Mouse (Mus musculus): Measurements from ENCODE around the gene Gm9639.
"Not testable (repeated sequence)": the region's sequence is repeated elsewhere in the genome, so short reads cannot be mapped to it uniquely, and the experiment has no call there.

- not testable (repeated sequence) for TF ChIP-seq POLR2A, CTCF (IDR thresholded peaks at IDR 0.05; ENCODE audit: extremely low read depth, insufficient read depth, low read length)
Observed at GRCm38 (mm10) chr10:77783396-77783795, 11.5 kb downstream of the Gm9639 start.
